Mouse (Mus musculus): ENCODE data around the gene Zdhhc4.

GRCm38 (mm10) chr5:143271642-143272041 lies 57.4 kb downstream of the Zdhhc4 start:
- TF ChIP-seq CTCF (IDR thresholded peaks at IDR 0.05; ENCODE audit: low read depth, low read length) (no peak), POLR2A (IDR thresholded peaks at IDR 0.05; ENCODE audit: borderline replicate concordance, low read depth, low read length) (no peak)
